Mouse (Mus musculus) c-Kit-negative CD71-positive TER-119-positive erythroid progenitor cells, embryonic 14.5 days (primary cell): ENCODE results near the gene Tbc1d13.

Experiments used
- DNase-seq: peaks from one replicate; pipeline ENCODE4 v3.0.0-alpha.2; 2013; ENCODE audit warnings: low read depth, low spot score

Gene Tbc1d13

DNA sequence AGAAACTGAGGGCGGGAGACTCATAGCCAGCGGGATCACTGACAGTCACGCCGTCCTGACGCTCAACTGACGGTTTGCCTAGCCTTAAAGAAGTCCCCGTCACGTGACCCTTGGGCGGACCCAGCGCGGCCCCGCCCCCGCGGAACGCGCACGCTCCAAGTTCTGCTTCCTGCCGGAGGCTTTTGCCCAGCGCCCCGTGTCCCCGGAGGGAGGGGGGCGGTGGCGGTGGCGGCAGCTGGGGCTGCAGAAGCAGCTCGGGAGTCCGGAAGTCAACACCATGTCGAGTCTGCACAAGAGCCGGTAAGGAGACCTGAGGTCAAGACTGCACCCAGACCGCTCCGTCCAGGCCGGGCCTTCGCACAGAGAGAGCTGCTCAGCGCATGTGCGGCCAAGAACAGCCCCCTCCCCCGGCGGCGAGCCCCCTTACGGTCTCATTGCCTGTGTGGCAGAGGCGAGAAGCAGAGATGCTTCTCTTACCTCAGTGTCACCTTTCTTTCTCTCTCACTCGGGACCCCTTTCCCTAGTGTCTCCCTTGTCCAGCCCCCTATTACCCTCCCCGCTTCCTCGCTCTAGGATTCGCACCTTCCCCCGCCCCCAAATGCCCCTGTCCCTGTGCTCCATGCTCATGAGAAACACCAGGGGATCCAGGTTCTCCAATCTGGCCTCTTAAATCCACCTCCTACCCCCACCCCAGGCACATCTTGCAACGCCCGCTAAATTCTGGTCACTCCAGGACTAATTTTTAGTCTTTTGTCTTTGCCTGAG, at the start of gene Tbc1d13:
Gene Tbc1d13 (plus strand): TSS at position 134 of the 765 bp plus-strand sequence.
- peak; percentile 91 for DNase-seq

DNA sequence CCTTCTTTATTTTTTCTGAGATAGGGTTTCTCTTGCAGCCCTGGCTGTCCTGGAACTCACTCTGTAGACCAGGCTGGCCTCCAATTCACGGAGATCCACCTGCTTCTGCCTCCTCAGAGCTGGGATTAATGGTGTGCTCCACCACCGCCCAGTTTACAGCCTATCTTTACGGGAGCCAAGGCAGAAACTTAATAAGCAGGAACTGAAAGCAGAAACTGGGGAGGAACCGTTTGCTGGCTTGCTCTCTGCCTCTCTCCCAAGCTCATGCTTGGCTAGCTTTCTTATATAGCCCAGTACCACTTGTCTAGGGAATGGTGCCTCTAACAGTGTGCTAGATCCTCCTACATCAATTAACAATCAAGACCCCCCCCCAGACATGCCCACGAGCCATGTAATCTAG, 49.4 kb upstream of the Tbc1d13 start:
- no peak for DNase-seq

DNA sequence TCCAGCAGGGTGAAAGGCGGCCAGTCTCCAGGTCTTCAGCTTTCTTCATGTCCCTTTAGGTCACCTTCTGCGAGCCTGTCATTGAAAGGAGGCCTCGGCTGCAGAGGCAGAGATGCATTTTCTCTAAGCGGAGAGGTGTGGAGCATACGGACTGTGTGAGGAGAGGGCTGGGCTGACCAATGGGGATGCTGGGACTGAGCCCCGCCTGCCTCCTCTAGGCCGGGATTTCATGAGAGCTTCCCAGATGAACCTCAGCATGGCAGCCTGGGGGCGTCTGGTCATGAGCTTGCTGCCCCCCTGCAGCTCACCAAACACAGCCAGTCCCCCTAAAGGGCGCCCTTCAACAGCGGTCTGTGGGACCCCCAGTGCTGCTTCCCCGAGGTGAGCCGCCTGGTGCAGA, 48.9 kb upstream of the Tbc1d13 start:
- DNase-seq = no peak

DNA sequence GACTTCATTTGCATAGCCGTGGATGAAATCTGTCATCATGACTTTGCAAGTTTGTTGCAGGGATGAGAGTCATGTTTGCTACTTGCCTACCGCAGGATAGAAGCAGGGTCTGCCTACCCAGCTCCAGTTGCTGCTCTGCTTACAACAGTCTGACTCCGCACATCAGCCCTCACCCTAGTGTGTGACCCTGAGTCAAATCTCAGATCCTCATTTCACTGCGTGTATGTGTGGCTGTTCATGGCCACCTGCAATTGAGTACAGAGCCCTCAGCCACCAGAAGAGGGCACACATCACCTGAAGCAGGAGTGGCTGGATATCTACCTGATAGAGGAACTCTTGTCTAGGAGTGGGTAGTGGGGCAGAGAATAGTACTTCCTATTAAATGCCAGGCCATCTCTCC, 46.2 kb upstream of the Tbc1d13 start:
- no peak for DNase-seq

DNA sequence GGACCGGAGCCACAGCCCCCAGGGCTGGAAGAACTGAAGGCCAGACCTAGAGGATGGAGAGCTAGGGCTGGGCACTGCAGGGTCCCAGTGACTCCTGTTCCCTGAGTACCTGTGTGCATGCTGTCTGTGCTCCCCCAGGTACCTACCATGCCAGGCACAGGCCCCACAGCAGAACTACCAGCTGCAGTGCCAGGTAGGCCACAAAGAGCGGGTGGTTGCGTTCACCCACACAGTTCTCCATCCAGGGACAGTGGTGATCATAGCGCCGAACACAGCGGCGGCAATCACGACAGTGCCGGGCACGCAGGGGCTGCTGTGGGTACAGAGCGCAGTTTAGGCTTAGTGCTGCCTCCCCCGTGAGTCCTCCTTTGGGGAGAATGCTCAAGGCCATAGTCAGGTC, 42.0 kb upstream of the Tbc1d13 start:
- DNase-seq = no peak

DNA sequence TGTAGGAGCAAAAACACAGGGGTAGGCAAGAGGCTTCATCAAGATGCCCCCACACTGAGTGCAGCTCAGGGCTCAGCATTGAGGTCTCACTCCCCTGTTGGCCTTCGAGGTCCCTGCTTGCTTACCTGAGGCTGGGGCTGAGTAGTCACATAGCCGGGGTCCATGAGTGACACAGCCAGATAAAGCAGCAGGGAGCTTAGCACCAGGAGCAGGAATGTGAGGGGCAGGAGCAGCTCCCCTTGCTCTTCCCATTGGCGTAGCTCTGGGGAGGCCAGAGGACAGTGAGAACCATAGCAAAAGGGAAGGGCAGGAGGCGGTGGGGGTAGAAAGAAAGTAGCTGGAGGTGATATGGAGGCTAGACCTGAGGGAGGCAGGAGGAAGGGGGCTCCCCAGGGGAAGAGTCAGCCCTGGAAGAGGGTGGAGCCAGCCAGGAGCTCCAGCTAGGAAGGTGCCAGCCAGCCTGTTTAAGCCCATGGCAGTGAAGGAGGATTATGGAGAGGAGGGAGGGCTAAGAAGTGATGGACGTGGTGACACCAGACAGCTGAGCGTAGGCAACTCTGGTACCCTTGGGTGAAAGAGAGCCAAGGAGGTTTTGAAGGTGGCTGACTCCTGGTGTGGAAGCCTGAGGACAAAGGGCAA, 41.1 kb upstream of the Tbc1d13 start:
- DNase-seq = no peak

DNA sequence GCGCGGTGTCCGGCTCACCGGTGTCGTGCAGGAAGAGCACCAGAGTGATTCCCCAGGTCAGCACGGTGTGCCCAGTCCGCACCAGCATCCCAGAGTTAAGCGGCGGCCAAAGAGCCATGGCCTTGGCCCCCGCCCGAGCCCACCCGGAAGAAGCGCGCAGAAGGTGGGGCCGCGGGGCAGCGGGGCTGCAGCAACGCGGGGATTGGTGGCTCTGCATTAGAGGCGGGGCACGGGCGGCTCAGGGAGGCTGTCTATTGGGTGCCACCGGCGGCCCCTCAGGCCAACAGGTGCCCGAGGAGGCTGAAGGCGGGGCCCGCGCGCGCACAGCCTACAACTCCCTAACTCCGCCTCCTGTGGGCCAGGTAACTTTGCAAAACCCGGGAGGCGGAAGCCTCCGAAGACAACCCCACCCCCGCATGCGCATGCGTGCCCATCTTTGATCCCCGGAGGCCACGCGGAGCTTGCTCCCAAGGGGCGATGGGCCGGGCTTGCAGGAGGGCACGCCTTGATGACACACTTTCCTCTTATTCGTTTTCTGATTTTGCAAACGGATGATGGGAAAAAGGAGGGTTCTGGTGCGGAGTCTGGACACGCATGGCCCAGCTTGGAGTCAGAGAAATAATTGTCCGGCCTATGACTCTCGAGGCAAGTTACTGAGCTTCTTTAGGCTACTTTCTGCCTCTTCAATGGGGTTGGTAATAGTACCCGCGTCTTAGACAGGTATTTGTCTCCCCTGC, 39.9 kb upstream of the Tbc1d13 start, which contains the start of gene Zdhhc12:
Gene Zdhhc12 (minus strand): TSS at position 178 of the 737 bp plus-strand sequence.
- DNase-seq = peak; percentile 87

DNA sequence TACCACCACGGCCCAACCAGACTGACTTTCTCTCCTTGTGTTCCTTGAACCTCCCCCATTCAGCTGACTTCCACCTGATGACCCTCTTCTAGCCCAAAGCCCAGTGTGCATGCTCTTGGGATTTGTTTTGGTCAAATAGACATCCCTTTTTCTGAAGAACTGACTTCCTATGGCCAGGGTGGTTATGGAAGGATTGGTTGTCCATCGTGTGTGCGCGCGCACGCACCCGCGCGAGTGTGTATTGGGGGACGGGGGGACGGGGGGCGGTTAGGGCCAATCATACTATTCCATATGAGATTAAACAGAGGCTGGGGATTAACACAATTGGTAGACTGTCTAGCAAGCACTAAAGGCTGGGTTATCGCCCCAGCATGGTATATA, 39.3 kb upstream of the Tbc1d13 start:
- DNase-seq = no peak

DNA sequence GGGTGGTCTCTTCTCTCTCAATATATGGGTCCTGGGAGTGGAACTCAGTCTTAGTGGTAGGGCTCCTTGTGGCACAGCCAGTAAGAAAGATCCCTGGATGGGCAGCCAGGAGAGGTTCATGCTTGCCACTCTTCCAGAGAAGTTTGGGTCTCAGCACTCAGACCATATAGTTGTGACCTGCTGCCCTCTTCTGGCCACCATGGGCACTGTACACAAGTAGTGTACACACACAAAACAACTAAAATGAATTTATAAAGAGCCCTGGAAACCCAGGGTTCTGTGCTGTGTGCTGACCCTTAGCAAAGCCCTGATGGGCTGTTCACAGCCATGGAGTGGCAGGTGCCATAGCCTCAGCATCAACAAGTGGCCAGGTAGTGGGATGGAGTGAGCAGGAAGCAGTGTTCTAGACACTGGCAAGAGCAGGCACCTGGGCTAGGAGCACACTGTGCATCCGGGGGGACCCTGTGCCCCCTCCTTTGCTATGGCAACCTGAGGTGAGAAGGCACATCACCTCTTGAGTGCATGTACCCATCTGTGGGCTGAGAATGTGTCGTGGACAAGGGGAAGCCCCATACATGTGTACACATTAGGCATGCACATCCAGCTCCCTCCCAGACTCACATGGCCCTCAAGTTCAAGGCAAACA, 37.5 kb upstream of the Tbc1d13 start:
- no peak for DNase-seq

DNA sequence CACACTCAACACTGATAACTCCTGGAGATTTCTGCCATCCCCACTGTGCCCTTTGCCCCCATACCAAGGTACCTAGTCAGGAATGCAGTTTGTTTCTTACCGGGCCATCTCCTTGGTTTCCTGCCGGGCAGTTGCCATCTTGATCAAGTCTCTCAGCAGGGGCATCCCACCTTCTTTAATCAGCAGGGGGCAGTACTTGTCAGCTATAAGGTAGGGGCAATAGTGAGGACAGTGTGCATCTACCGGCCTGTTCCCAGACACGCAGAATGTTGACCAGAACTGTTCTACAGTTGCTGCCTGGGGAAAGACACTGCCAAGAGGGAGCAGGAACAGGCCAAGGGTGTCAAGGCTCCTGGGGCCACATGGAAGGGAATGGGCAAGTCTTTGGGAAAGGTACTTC, 33.3 kb upstream of the Tbc1d13 start:
- no peak for DNase-seq

DNA sequence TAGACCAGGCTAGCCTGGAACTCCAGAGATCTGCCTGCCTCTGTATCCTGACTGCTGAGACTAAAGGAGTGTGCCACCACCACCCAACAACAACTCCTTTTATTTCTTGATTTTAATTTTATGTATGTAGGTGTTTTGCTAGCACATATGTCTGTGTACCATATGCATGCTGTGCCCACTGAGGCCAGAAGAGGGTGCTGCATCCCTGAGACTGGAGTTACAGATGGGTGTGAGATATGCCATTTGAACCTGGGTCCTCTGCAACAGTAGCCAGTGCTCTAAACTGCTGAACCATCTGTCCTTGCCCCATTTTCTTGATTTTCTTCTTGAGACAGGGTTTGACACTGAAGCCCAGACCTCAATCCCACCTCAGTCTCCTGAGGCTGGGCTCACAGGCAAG, 27.2 kb upstream of the Tbc1d13 start:
- DNase-seq = peak; percentile 31

DNA sequence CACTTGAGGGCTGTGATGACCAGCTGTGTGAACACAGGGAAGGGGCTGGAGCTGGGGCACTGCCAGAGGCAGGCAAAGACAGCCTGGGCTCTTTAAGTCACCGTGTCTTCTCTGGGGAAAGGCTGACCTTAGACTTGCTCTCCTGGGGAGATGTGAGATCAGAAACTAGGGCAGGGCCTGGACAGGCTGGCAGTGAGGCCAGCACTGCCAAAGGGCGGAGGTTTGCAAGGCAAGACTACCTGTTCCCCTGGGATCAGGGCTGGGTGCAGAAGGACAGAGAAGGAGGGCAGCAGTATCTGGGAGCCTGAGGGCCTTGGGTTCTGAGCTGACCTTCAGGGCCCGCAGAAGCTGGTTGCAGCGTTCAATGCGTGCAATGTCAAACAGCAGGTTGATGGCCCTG, 25.9 kb upstream of the Tbc1d13 start:
- no peak for DNase-seq

DNA sequence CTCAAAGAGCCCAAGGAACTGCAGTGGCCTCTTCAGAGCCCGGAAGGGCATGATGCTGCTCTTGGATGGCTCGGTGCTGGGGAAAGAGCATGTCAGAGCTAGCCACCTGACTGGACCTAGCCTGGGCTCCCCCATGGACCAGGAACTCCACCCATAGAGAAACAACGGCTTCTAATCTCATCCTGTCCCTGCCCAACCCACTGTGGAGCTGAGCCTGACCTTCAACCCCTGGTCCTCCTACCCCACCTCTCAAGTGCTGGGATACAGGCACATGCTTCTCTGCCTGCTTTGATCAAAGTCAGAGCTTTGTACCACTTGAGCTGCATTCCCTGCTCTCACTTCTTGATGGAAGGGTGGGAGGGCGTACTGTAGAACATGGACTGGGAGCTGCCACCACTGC, 25.3 kb upstream of the Tbc1d13 start:
- DNase-seq = no peak

DNA sequence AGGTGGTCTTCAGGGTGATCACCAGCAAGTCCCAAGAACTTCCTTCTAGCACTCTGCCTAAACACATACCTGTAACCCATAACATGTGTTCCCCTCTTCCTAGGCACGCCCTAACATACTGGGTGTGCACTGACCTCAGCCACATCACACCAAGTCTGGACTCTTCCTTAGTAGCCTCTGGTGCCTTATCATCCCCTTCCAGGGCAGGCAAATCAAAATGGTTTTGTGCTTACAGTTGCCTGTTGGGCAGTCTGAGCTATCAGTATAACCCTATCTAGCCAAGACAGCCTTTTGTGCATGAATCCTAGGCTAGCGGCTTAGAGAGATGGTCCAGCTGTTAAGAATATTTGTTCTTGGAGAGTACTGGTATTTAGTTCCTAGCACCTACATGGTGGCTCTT, 22.0 kb upstream of the Tbc1d13 start:
- no peak for DNase-seq

DNA sequence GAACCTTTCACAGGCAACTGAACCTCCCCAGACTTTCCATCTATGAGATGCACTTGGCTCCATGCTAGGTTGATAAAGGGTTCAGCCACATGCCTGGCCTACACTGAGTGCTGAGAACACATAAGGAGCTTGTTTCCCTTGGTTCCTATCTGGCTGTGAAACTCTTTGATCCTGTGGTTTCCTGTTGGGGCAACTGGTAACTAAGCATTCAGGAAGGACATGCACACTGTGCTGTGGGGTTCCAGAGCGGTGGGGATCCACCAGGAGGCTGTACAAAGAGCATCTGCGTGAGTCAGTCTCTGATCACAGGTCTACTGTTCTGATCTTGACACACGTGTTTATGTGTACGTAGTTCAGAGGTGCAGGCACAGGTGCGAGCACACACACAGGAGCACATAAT, 21.0 kb upstream of the Tbc1d13 start:
- DNase-seq = no peak

DNA sequence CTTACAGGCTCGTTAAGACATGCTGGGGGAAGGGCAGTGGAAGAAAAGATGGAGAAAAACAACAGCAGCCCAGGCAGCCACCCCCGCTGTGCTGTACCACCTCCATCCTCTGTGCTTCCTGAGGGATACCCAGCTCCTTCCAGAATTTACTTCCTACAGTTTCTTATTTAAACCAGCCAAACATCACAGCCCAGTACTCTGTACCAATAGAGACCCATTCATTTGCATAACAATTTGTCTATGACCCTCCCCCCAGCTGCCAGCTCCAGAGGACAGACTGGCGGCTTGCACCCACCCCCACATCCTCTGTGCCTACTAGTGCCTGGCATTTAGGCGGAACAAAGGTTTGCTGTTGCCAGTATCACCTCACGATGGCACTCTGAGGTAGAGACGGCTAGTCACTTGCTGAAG, 13.9 kb upstream of the Tbc1d13 start:
- DNase-seq = no peak

DNA sequence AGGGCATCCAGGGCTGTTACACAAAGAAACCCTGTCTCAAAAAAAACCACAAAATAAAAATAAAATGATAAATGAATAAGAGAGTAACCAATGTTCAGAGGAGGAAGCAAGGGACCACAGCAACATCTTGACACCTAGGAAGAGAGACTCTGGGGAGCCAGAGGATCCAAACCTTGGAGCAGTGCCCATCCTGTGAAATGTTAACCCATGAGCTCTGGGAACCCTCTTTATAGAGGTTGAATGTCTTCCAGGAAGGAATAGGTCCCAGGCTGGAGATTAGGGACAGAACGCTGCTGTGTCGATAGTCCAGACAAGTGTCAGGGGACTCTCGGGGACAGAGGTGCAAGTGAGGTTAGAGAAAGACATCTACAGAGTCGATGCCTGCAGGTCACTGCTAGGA, 13.3 kb upstream of the Tbc1d13 start:
- no peak for DNase-seq

DNA sequence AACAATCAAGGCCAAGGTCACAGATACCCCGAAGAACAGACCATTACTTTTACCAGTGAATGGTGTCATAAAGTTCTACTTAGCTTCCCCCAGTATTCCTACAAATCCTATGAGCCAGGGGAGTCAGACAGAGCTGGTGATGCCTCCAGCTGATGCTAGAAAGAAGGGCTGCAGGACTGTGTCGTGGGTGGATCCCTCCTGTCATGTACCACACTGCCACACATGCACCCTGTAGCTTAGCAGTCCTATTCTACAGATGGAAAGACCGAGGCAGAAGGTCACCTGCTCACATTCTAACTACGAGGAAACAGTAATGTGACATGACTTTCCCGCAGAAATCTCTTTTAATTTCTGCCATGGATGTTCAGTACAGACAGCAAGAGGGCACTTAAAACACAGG, 10.8 kb upstream of the Tbc1d13 start:
- DNase-seq = no peak

DNA sequence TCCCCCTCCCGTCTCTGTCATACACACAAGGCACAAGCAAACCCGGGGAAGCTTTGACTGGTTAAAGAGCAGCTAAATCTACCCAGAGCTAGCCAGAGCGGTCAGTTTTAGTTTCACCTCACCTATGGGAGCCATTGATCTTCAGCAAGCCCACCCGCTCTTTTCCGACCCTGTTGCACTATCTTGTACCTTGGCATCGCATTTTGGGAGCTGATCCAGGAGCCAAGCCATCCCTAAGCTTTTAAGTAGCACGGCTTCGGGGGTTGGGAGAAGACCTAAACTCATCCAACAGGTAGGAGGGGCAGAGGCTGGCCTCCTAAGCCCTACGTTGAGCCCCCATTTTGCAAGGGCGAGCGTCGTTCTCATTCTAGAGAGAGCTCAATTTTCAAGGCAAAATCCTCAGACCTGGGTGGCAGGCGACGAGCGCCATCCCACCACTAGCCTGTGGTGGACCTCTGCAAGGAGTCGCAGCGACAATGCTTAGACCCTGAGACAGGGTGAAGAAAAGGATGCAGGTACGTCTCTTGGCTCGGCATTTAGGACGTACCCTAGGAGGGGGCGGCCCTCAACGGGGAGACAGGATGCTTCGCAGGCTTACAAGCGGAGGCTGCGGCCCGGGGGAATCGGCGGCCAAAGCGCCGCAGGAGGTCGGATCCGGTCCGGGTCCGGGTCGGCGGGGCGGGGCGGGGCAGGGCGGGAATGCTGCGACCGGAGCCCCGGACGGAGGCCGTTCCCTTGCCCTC, 9.6 kb upstream of the Tbc1d13 start:
- DNase-seq = no peak

DNA sequence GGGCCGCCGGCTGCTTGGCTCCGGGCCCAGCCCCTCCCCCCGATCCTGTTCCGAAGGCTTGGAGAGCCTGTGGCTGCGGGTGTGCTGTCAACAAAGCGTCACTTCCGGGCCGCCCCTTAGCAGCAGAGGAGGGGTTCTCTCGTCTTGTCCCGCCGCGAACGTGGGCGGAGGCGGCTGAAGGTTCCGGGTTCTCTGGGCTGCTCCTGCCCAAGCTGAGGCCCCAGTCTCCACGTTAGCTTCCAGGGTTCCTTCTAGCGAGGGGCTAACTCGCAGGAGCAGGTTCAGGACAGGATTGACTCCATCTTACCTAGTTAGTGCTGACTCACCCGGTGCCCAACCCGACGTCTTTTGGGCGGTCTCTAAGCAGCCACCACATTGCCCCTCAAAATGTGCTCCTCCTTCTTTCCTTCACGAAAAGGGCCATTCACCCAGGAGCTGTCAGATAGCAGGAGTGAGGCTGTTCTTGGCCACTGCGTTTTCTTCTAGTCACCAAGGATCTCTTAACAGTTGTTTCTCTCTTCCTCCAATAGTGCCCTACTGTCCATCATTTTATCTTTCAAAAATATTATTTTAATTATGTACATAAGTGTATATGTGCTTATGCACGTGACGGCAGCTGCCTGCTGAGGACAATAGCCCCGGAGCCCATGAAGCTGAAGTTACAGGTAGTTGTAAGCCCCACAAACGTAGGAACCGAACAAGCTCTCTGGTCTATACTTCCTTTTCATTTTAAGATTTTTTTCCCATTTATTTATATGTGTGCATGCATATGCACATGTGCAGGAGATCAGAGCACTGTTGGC, 8.9 kb upstream of the Tbc1d13 start, which contains the start of gene Zer1:
Gene Zer1 (minus strand): TSS at position 114 of the 803 bp plus-strand sequence.
- peak; percentile 76 for DNase-seq

DNA sequence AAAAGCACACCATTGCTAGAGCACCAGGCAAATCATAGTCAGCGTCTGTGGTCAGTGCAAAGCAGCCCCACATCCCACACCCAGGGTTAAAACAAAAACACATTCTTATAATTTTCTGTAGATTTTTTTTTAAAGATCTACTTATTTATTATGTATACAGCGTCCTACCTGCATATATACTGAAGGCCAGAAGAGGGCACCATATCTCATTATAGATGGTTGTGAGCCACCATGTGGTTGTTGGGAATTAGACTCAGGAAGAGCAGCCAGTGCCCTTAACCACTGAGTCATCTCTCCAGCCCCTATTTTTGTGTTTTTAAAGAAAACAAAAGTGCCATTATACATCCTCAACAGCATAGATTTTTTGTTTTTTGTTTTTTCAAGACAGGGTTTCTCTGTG, 4.8 kb upstream of the Tbc1d13 start:
- no peak for DNase-seq
